Mouse (Mus musculus): ENCODE measurements around the gene Scamp4.
"Not testable (repeated sequence)": the region's sequence is repeated elsewhere in the genome, so short reads cannot be mapped to it uniquely, and the experiment has no call there.

The Scamp4 gene

GRCm38 (mm10) chr10:80578131-80578750, 24.4 kb upstream of the Scamp4 start:
- ATAC-seq (ENCODE audit: low TSS enrichment) = 0 out of 2 replicates have a peak, but pooled peaks have one; percentile 10

GRCm38 (mm10) chr10:80578911-80579310, 23.8 kb upstream of the Scamp4 start:
- ATAC-seq (ENCODE audit: low TSS enrichment) = 0 out of 2 replicates have a peak, but pooled peaks have one; percentile 13

- no peak for ATAC-seq (ENCODE audit: low TSS enrichment)
Observed at GRCm38 (mm10) chr10:80583047-80583446, 19.6 kb upstream of the Scamp4 start.

GRCm38 (mm10) chr10:80584045-80584488, 18.6 kb upstream of the Scamp4 start:
- no peak for ATAC-seq (ENCODE audit: low TSS enrichment)

GRCm38 (mm10) chr10:80584642-80585552, 17.8 kb upstream of the Scamp4 start:
- no peak for ATAC-seq (ENCODE audit: low TSS enrichment)

- ATAC-seq (ENCODE audit: low TSS enrichment) = no peak
Observed at GRCm38 (mm10) chr10:80585581-80585980, 17.1 kb upstream of the Scamp4 start.

- no peak for ATAC-seq (ENCODE audit: low TSS enrichment)
Observed at GRCm38 (mm10) chr10:80586407-80587304, 16.0 kb upstream of the Scamp4 start.

- no peak for ATAC-seq (ENCODE audit: low TSS enrichment)
Observed at GRCm38 (mm10) chr10:80587305-80587657, 15.4 kb upstream of the Scamp4 start.

- peak; percentile 5; the same call in 1 of the 2 replicates for ATAC-seq (ENCODE audit: low TSS enrichment)
Observed at GRCm38 (mm10) chr10:80589127-80589878, 13.4 kb upstream of the Scamp4 start.

GRCm38 (mm10) chr10:80589879-80590854, 12.5 kb upstream of the Scamp4 start, which contains the start of gene Abhd17a:
Gene Abhd17a, minus strand, starts transcription at chr10:80590341.
- peak; percentile 92 for ATAC-seq (ENCODE audit: low TSS enrichment)

GRCm38 (mm10) chr10:80596318-80596717, 6.4 kb upstream of the Scamp4 start:
- no peak for ATAC-seq (ENCODE audit: low TSS enrichment)

GRCm38 (mm10) chr10:80603364-80603763, 692 bp downstream of the Scamp4 start:
- no peak for ATAC-seq (ENCODE audit: low TSS enrichment)

- no peak for ATAC-seq (ENCODE audit: low TSS enrichment)
Observed at GRCm38 (mm10) chr10:80604001-80604509, 1.4 kb downstream of the Scamp4 start.

- no peak for ATAC-seq (ENCODE audit: low TSS enrichment)
Observed at GRCm38 (mm10) chr10:80604988-80605387, 2.3 kb downstream of the Scamp4 start.

GRCm38 (mm10) chr10:80605721-80606120, 3.0 kb downstream of the Scamp4 start, which contains the start of gene Gm49322:
Gene Gm49322, plus strand, starts transcription at chr10:80606021.
- not testable (repeated sequence) for ATAC-seq (ENCODE audit: low TSS enrichment)

- ATAC-seq (ENCODE audit: low TSS enrichment) = no peak
Observed at GRCm38 (mm10) chr10:80606306-80606705, 3.6 kb downstream of the Scamp4 start.

- no peak for ATAC-seq (ENCODE audit: low TSS enrichment)
Observed at GRCm38 (mm10) chr10:80606737-80607350, 4.2 kb downstream of the Scamp4 start.

GRCm38 (mm10) chr10:80608435-80608834, 5.8 kb downstream of the Scamp4 start:
- ATAC-seq (ENCODE audit: low TSS enrichment) = no peak
